ENCODE assay signal across 12 mouse cellular contexts in genomic region chr1:155088847-155089603, GRCm38 (mm10). TPM values are rescaled to one million over a fixed set of nuclear protein-coding genes. Genes with fewer than 3 reads are reported as not detected.
A peak's percentile ranks its signal among the peaks of the same experiment; 100 is the strongest.
DNase-seq lines count a peak whose midpoint lies in the region; ATAC-seq and TF ChIP-seq lines count a peak whose summit lies in the region.
"Had no signal": no experiment of that assay in that cellular context is flagged by ENCODE, and none has a peak within 500 bp of the region (broad histone marks: within the 10 kb centered on the region; RNA-seq: fewer than 3 reads in every experiment).

No protein-coding gene starts in this region.

- no peak for TF ChIP-seq CTCF in small intestine, adult 2 months (IDR thresholded peaks at IDR 0.05; ENCODE audit: extremely low read depth, insufficient read length, insufficient replicate concordance, low read depth, low read length)

- H3K9me3 ChIP-seq in forebrain, embryonic 10.5 days = no peaks in the 10 kb centered on the region
- no peaks in the 10 kb centered on the region for H3K9me3 ChIP-seq in forebrain, embryonic 11.5 days (ENCODE audit: control insufficient read depth, low read length)
- H3K9me3 ChIP-seq in liver, embryonic 11.5 days (ENCODE audit: control insufficient read depth, low read length) = no peaks in the 10 kb centered on the region
- no peaks in the 10 kb centered on the region for H3K9me3 ChIP-seq in embryonic facial prominence, embryonic 14.5 days (ENCODE audit: control insufficient read depth, low read length)

- WGBS in forebrain, embryonic 10.5 days = 82% methylated on average over 16 of the region's 16 CpGs
- 75% methylated on average over 16 of the region's 16 CpGs for WGBS in forebrain, embryonic 11.5 days
- 46% methylated on average over 16 of the region's 16 CpGs for WGBS in liver, embryonic 11.5 days
- 36% methylated on average over 16 of the region's 16 CpGs for WGBS in embryonic facial prominence, embryonic 14.5 days
- WGBS in small intestine, adult 2 months = 46% methylated on average over 16 of the region's 16 CpGs

- H3K4me1 ChIP-seq in forebrain, embryonic 10.5 days = peaks cover 74% of the 10 kb centered on the region
- H3K4me1 ChIP-seq in forebrain, embryonic 11.5 days (replicated peaks; ENCODE audit: control insufficient read depth, insufficient read depth, low read length) = peaks cover 35% of the 10 kb centered on the region
- peaks cover 55% of the 10 kb centered on the region for H3K4me1 ChIP-seq in liver, embryonic 11.5 days (replicated peaks; ENCODE audit: control insufficient read depth, insufficient read depth, low read length)
- H3K4me1 ChIP-seq in embryonic facial prominence, embryonic 14.5 days (ENCODE audit: control insufficient read depth, insufficient read depth, low read length) = peaks cover 71% of the 10 kb centered on the region
- H3K4me1 ChIP-seq in small intestine, adult 2 months (ENCODE audit: control insufficient read depth, insufficient read depth, insufficient read length, low read length) = peaks cover 58% of the 10 kb centered on the region

- no peaks in the 10 kb centered on the region for H3K36me3 ChIP-seq in forebrain, embryonic 10.5 days (replicated peaks)
- no peaks in the 10 kb centered on the region for H3K36me3 ChIP-seq in forebrain, embryonic 11.5 days (ENCODE audit: control insufficient read depth, insufficient read depth, low read length)
- no peaks in the 10 kb centered on the region for H3K36me3 ChIP-seq in liver, embryonic 11.5 days (ENCODE audit: control insufficient read depth, insufficient read depth, low read length)
- no peaks in the 10 kb centered on the region for H3K36me3 ChIP-seq in embryonic facial prominence, embryonic 14.5 days (ENCODE audit: control insufficient read depth, insufficient read depth, low read length)
- no peaks in the 10 kb centered on the region for H3K36me3 ChIP-seq in small intestine, adult 2 months (ENCODE audit: control insufficient read depth, insufficient read depth, low read length)

- no peak overlapping the region for H3K4me3 ChIP-seq in forebrain, embryonic 10.5 days
- H3K4me3 ChIP-seq in forebrain, embryonic 11.5 days (ENCODE audit: low read depth, low read length) = no peak overlapping the region
- H3K4me3 ChIP-seq in liver, embryonic 11.5 days (ENCODE audit: low read depth, low read length) = no peak overlapping the region
- no peak overlapping the region for H3K4me3 ChIP-seq in embryonic facial prominence, embryonic 14.5 days (ENCODE audit: low read depth, low read length)
- no peak overlapping the region for H3K4me3 ChIP-seq in small intestine, adult 2 months (ENCODE audit: low read depth, low read length)

- peaks cover 60% of the 10 kb centered on the region for H3K27me3 ChIP-seq in forebrain, embryonic 10.5 days (ENCODE audit: poor library complexity, severe bottlenecking)
- H3K27me3 ChIP-seq in forebrain, embryonic 11.5 days (ENCODE audit: control insufficient read depth, insufficient read depth, low read length) = no peaks in the 10 kb centered on the region
- H3K27me3 ChIP-seq in liver, embryonic 11.5 days (replicated peaks; ENCODE audit: control insufficient read depth, insufficient read depth, low read length) = 0 out of 2 replicates have a peak, but pooled peaks cover 4% of the 10 kb centered on the region
- no peaks in the 10 kb centered on the region for H3K27me3 ChIP-seq in embryonic facial prominence, embryonic 14.5 days (replicated peaks; ENCODE audit: control insufficient read depth, insufficient read depth, low read length)
- H3K27me3 ChIP-seq in small intestine, adult 2 months (ENCODE audit: control insufficient read depth, insufficient read depth, low read length) = no peaks in the 10 kb centered on the region

- no peak for ATAC-seq in forebrain, embryonic 11.5 days (replicated peaks; ENCODE audit: low FRiP score)
- no peak for ATAC-seq in liver, embryonic 11.5 days (replicated peaks; ENCODE audit: low FRiP score)
- no peak for ATAC-seq in embryonic facial prominence, embryonic 14.5 days (ENCODE audit: low read depth)

- H3K9ac ChIP-seq in forebrain, embryonic 11.5 days (ENCODE audit: low read length) = no peak overlapping the region
- H3K9ac ChIP-seq in liver, embryonic 11.5 days (ENCODE audit: low read depth, low read length) = no peak overlapping the region
- H3K9ac ChIP-seq in embryonic facial prominence, embryonic 14.5 days (ENCODE audit: low read depth, low read length) = no peak overlapping the region
- H3K9ac ChIP-seq: hindbrain, embryonic 14.5 days had no signal

- TF ChIP-seq POLR2A in small intestine, adult 2 months (IDR thresholded peaks at IDR 0.05; ENCODE audit: low read depth, low read length) = no peak

- H3K4me2 ChIP-seq in forebrain, embryonic 11.5 days (ENCODE audit: low read depth, low read length, severe bottlenecking) = no peak overlapping the region
- 0 out of 2 replicates have a peak overlapping the region, but pooled peaks have one; percentile 8 for H3K4me2 ChIP-seq in liver, embryonic 11.5 days
- no peak overlapping the region for H3K4me2 ChIP-seq in embryonic facial prominence, embryonic 14.5 days (ENCODE audit: low read depth, low read length)
- H3K4me2 ChIP-seq: hindbrain, embryonic 14.5 days had no signal

- DNase-seq in forebrain, embryonic 10.5 days (ENCODE audit: extremely low spot score, low spot score) = no peak
- no peak for DNase-seq in forebrain, embryonic 11.5 days (ENCODE audit: low spot score)
- DNase-seq in liver, embryonic 11.5 days (ENCODE audit: low spot score) = no peak
- DNase-seq in liver = no peak
- peak; percentile 30 for DNase-seq in embryonic facial prominence, embryonic 14.5 days (ENCODE audit: low spot score)
- no peak for DNase-seq in adrenal gland, adult 8-10 months
- DNase-seq in spleen, postnatal 36 days (ENCODE audit: low spot score in 2 of 2) = no peak
- DNase-seq: cerebellum, adult 8-10 months; retina, postnatal 1 day; thymus, postnatal 14 days had no signal

- H3K27ac ChIP-seq in forebrain, embryonic 10.5 days = peak overlapping the region; percentile 25; the same call in 1 of the 2 replicates
- H3K27ac ChIP-seq in forebrain, embryonic 11.5 days (ENCODE audit: low read depth, low read length) = no peak overlapping the region
- H3K27ac ChIP-seq in liver, embryonic 11.5 days (ENCODE audit: low read depth, low read length) = peak overlapping the region; percentile 32; the same call in 1 of the 2 replicates
- peak overlapping the region; percentile 54; the same call in 1 of the 2 replicates for H3K27ac ChIP-seq in embryonic facial prominence, embryonic 14.5 days (replicated peaks; ENCODE audit: low read depth, low read length)
- peak overlapping the region; percentile 14 for H3K27ac ChIP-seq in small intestine, adult 2 months (ENCODE audit: insufficient read depth, low read depth, low read length)
- H3K27ac ChIP-seq: hindbrain, embryonic 14.5 days had no signal

RNA-seq across cellular contexts. Expression of gene Ier5, which starts 10.4 kb away (rescaled TPM):
- polyA plus RNA-seq in forebrain, embryonic 10.5 days (2016; fragmentation: Nextera tagmentation; extraction: Ambion mirVana) = 3.6 and 4.1 TPM in 2 replicates
- 19.4 and 28.0 TPM in 2 replicates for polyA plus RNA-seq in forebrain, embryonic 11.5 days (2014; fragmentation: Nextera tagmentation; extraction: Ambion mirVana)
- polyA plus RNA-seq in liver, embryonic 11.5 days (2014; fragmentation: Nextera tagmentation; extraction: Ambion mirVana) = 6.7 and 7.3 TPM in 2 replicates
- polyA plus RNA-seq in embryonic facial prominence, embryonic 14.5 days (2014; fragmentation: Nextera tagmentation; extraction: Ambion mirVana) = 9.9 and 11.0 TPM in 2 replicates
- 25.4 and 63.9 TPM in 2 replicates for polyA plus RNA-seq in small intestine, adult 2 months (2012; rRNA removed)
- total RNA-seq in adrenal gland, adult 8-10 months (2022) = 10 to 100 TPM in 3 of 4 experiments, 1 to 10 TPM in 1; 7.8 to 11.9 (median 11.2) TPM

RNA-seq across cellular contexts. Expression of gene Mr1, which starts 57.6 kb away (rescaled TPM):
- polyA plus RNA-seq in forebrain, embryonic 10.5 days (2016; fragmentation: Nextera tagmentation; extraction: Ambion mirVana) = 0.36 and 0.47 TPM in 2 replicates
- 0.55 and 0.96 TPM in 2 replicates for polyA plus RNA-seq in forebrain, embryonic 11.5 days (2014; fragmentation: Nextera tagmentation; extraction: Ambion mirVana)
- 0.81 and 1.2 TPM in 2 replicates for polyA plus RNA-seq in liver, embryonic 11.5 days (2014; fragmentation: Nextera tagmentation; extraction: Ambion mirVana)
- polyA plus RNA-seq in embryonic facial prominence, embryonic 14.5 days (2014; fragmentation: Nextera tagmentation; extraction: Ambion mirVana) = 6.8 and 7.9 TPM in 2 replicates
- 0.47 and 0.66 TPM in 2 replicates for polyA plus RNA-seq in small intestine, adult 2 months (2012; rRNA removed)
- total RNA-seq in adrenal gland, adult 8-10 months (2022) = 10 to 100 TPM; 34.4 to 41.2 (median 40.1) TPM
